Mouse (Mus musculus) hindbrain, embryonic 11.5 days (tissue): ENCODE measurements around the gene Brsk1. TPM values are rescaled to one million over a fixed set of nuclear protein-coding genes. Genes with fewer than 3 reads are reported as not detected.

Source experiments
- ATAC-seq: fragments of 200-750 bp; cut with Nextera tagmentation; 2 replicates; pipeline ENCODE4 v1.8.0; 2017; ENCODE audit warnings: mild to moderate bottlenecking, moderate TSS enrichment, moderate library complexity; ENCODE audit not compliant: low FRiP score
- DNase-seq: peaks from one replicate; pipeline ENCODE4 v3.0.0-alpha.2; 2015; ENCODE audit warnings: low spot score
- H3K27ac ChIP-seq: fragments of 300-500 bp; sonication (generic); 2 replicates; pipeline ENCODE4 v1.5.1; 2014; ENCODE audit warnings: mild to moderate bottlenecking, low read depth, low read length
- H3K27me3 ChIP-seq: fragments of 300-500 bp; sonication (generic); 2 replicates; pipeline ENCODE4 v1.6.1; 2014; ENCODE audit warnings: mild to moderate bottlenecking, low read length, moderate library complexity, mixed read lengths; ENCODE audit not compliant: control insufficient read depth, insufficient read depth
- H3K36me3 ChIP-seq: fragments of 300-500 bp; sonication (generic); 2 replicates; pipeline ENCODE4 v1.6.1; 2014; ENCODE audit warnings: mild to moderate bottlenecking, low read length, moderate library complexity, mixed read lengths; ENCODE audit not compliant: control insufficient read depth, insufficient read depth
- H3K4me1 ChIP-seq: fragments of 300-500 bp; sonication (generic); replicated peaks from 2 replicates; pipeline ENCODE4 v1.6.1; 2014; ENCODE audit warnings: low read length, mixed read lengths; ENCODE audit not compliant: control insufficient read depth, insufficient read depth
- H3K4me2 ChIP-seq: fragments of 300-500 bp; sonication (generic); replicated peaks from 2 replicates; pipeline ENCODE4 v1.6.1; 2014; ENCODE audit warnings: mild to moderate bottlenecking, low read depth, low read length
- H3K4me3 ChIP-seq: fragments of 300-500 bp; sonication (generic); 2 replicates; pipeline ENCODE4 v1.5.1; 2014; ENCODE audit warnings: low read depth, low read length
- H3K9ac ChIP-seq: fragments of 300-500 bp; sonication (generic); 2 replicates; pipeline ENCODE4 v1.6.1; 2014; ENCODE audit warnings: low read depth, low read length
- H3K9me3 ChIP-seq: fragments of 300-500 bp; sonication (generic); 2 replicates; pipeline ENCODE4 v1.6.1; 2016; ENCODE audit warnings: low read length; ENCODE audit not compliant: control insufficient read depth
- WGBS: fragments of 180-500 bp; shearing (Covaris S2); extraction: QIAGEN DNeasy Blood & Tissue Kit; methylation state at CpG from one replicate; pipeline ENCODE4 v1.1.7; 2014; 5-methylcytosine and 5-hydroxymethylcytosine counted together
- polyA plus RNA-seq: library from polyadenylated mRNA; unstranded; fragments of >200 nt; fragmentation: Nextera tagmentation; extraction: Ambion mirVana; gene quantifications from 2 replicates; pipeline ENCODE4 v1.2.1, GENCODE M21; 2014

Gene Brsk1
- polyA plus RNA-seq, 1 experiment from 2014 or later, result 5.1 TPM

GRCm38 (mm10) chr7:4759670-4760069, 69.3 kb downstream of the Brsk1 start:
- Histone ChIP-seq H3K9ac (no peak overlapping the region), H3K4me2 (no peak overlapping the region), H3K4me3 (no peak overlapping the region), H3K36me3 (no peaks in the 10 kb centered on the region), H3K9me3 (no peaks in the 10 kb centered on the region), H3K27me3 (no peaks in the 10 kb centered on the region), H3K4me1 (no peaks in the 10 kb centered on the region), H3K27ac (no peak overlapping the region)
- WGBS, result 52% methylated on average over 1 of the region's 1 CpGs
- DNase-seq (no peak), ATAC-seq (no peak)

GRCm38 (mm10) chr7:4764946-4765710, 74.7 kb downstream of the Brsk1 start:
- ATAC-seq (no peak), DNase-seq (no peak)
- Histone ChIP-seq H3K9me3 (no peaks in the 10 kb centered on the region), H3K27ac (no peak overlapping the region), H3K4me2 (no peak overlapping the region), H3K4me1 (no peaks in the 10 kb centered on the region), H3K27me3 (no peaks in the 10 kb centered on the region), H3K4me3 (no peak overlapping the region), H3K9ac (no peak overlapping the region), H3K36me3 (no peaks in the 10 kb centered on the region)
- 19% methylated on average over 4 of the region's 4 CpGs for WGBS

Other genes with a start within 250 kb of the Brsk1 start
- gene Rdh13, start 245.0 kb upstream of the Brsk1 start, polyA plus RNA-seq, result 28.3 and 29.1 TPM in 2 replicates
- 4.6 and 4.9 TPM in 2 replicates for gene Eps8l1, start 229.9 kb upstream of the Brsk1 start, polyA plus RNA-seq
- gene Ppp1r12c, start 188.9 kb upstream of the Brsk1 start, polyA plus RNA-seq, result 38.8 and 44.0 TPM in 2 replicates
- gene Tnnt1, start 174.2 kb upstream of the Brsk1 start, polyA plus RNA-seq, result 18.1 and 27.4 TPM in 2 replicates
- gene Tnni3, start 166.4 kb upstream of the Brsk1 start, polyA plus RNA-seq, result 1.8 and 2.5 TPM in 2 replicates
- gene Dnaaf3, start 158.2 kb upstream of the Brsk1 start, polyA plus RNA-seq, result 1.2 and 1.3 TPM in 2 replicates
- 14.3 and 15.2 TPM in 2 replicates for gene Syt5, start 143.1 kb upstream of the Brsk1 start, polyA plus RNA-seq
- 0.11 TPM in 1 of 2 replicates, not detected in the other for gene Ptprh, start 86.6 kb upstream of the Brsk1 start, polyA plus RNA-seq
- 3.2 and 3.3 TPM in 2 replicates for gene Tmem86b, start 59.2 kb upstream of the Brsk1 start, polyA plus RNA-seq
- 6.0 and 8.1 TPM in 2 replicates for gene Ppp6r1, start 31.6 kb upstream of the Brsk1 start, polyA plus RNA-seq
- 112 and 114 TPM in 2 replicates for gene Hspbp1, start 5.5 kb upstream of the Brsk1 start, polyA plus RNA-seq
- 0.22 and 0.26 TPM in 2 replicates for gene Tmem150b, start 34.6 kb downstream of the Brsk1 start, polyA plus RNA-seq
- 64.3 and 69.2 TPM in 2 replicates for gene Kmt5c, start 49.5 kb downstream of the Brsk1 start, polyA plus RNA-seq
- 28.0 and 28.5 TPM in 2 replicates for gene Cox6b2, start 62.5 kb downstream of the Brsk1 start, polyA plus RNA-seq
- gene Fam71e2, start 80.7 kb downstream of the Brsk1 start, polyA plus RNA-seq, result not detected in 2 replicates
- 0.08 and 0.14 TPM in 2 replicates for gene Il11, start 92.3 kb downstream of the Brsk1 start, polyA plus RNA-seq
- not detected in 2 replicates for gene Tmem190, start 92.3 kb downstream of the Brsk1 start, polyA plus RNA-seq
- 0.78 and 0.93 TPM in 2 replicates for gene Tmem238, start 99.1 kb downstream of the Brsk1 start, polyA plus RNA-seq
- 186 and 191 TPM in 2 replicates for gene Rpl28, start 102.3 kb downstream of the Brsk1 start, polyA plus RNA-seq
- gene Ube2s, start 122.0 kb downstream of the Brsk1 start, polyA plus RNA-seq, result 400 and 452 TPM in 2 replicates
- 2.9 and 4.1 TPM in 2 replicates for gene Shisa7, start 154.1 kb downstream of the Brsk1 start, polyA plus RNA-seq
- 2.5 and 2.9 TPM in 2 replicates for gene Isoc2b, start 179.7 kb downstream of the Brsk1 start, polyA plus RNA-seq
- gene Isoc2a, start 186.5 kb downstream of the Brsk1 start, polyA plus RNA-seq, result 1.1 TPM in 2 replicates
- gene Gm36210, start 215.9 kb downstream of the Brsk1 start, polyA plus RNA-seq, result 0.11 TPM in 1 of 2 replicates, not detected in the other
- 4.0 and 4.2 TPM in 2 replicates for gene Zfp628, start 224.6 kb downstream of the Brsk1 start, polyA plus RNA-seq
- gene Nat14, start 231.4 kb downstream of the Brsk1 start, polyA plus RNA-seq, result 7.1 and 7.3 TPM in 2 replicates
- 1.1 and 1.4 TPM in 2 replicates for gene Ssc5d, start 235.2 kb downstream of the Brsk1 start, polyA plus RNA-seq